Mouse (Mus musculus) ES-E14 (cell line): Measurements from ENCODE around the gene Odf3l2.

ENCODE experiments used
- CHD2 ChIP-seq: IDR thresholded peaks from 2 replicates; pipeline ENCODE4 v1.6.1; 2014; ENCODE audit warnings: mild to moderate bottlenecking, low read depth, low read length, inconsistent platforms
- MAFK ChIP-seq: IDR thresholded peaks from 2 replicates; pipeline ENCODE4 v1.6.1; 2014; ENCODE audit warnings: mild to moderate bottlenecking, low read depth, low read length, inconsistent platforms; ENCODE audit not compliant: insufficient read depth
- ZNF384 ChIP-seq: IDR thresholded peaks from 2 replicates; pipeline ENCODE4 v1.6.1; 2012; ENCODE audit warnings: low read depth, low read length, inconsistent platforms

- no peak for TF ChIP-seq ZNF384
- TF ChIP-seq MAFK: no peak
- TF ChIP-seq CHD2: no peak
Observed at GRCm38 (mm10) chr10:79689178-79689577, 43.6 kb upstream of the Odf3l2 start.
